Mouse (Mus musculus): ENCODE data around the gene Olfr273. TPM values are rescaled to one million over a fixed set of nuclear protein-coding genes. Genes with fewer than 3 reads are reported as not detected.

Gene Olfr273
- polyA plus RNA-seq, 1 experiment from 2014 or later, result not detected

Other genes starting within 250 kb of the Olfr273 start
- gene Olfr275, start 44.6 kb downstream of the Olfr273 start, polyA plus RNA-seq (2014; fragmentation: Nextera tagmentation; extraction: Ambion mirVana), result not detected in 2 replicates
- not detected in 2 replicates for gene Olfr272, start 59.9 kb upstream of the Olfr273 start, polyA plus RNA-seq (2014; fragmentation: Nextera tagmentation; extraction: Ambion mirVana)
- not detected in 2 replicates for gene Olfr270, start 105.3 kb upstream of the Olfr273 start, polyA plus RNA-seq (2014; fragmentation: Nextera tagmentation; extraction: Ambion mirVana)
- gene Nipsnap3a, start 130.0 kb upstream of the Olfr273 start, polyA plus RNA-seq (2014; fragmentation: Nextera tagmentation; extraction: Ambion mirVana), result 0.17 TPM in 1 of 2 replicates, not detected in the other
- 73.6 and 80.8 TPM in 2 replicates for gene Nipsnap3b, start 152.6 kb upstream of the Olfr273 start, polyA plus RNA-seq (2014; fragmentation: Nextera tagmentation; extraction: Ambion mirVana)

Data from kidney, embryonic 14.5 days (tissue).